Mouse (Mus musculus) urinary bladder, postnatal 4 days (tissue): ENCODE data around the gene Fubp1.
"Not testable (repeated sequence)": the region's sequence is repeated elsewhere in the genome, so short reads cannot be mapped to it uniquely, and the experiment has no call there.

ENCODE experiments used
- DNase-seq, 2 experiments: peaks; one replicate each; pipeline ENCODE4 v3.0.0; 2021 to 2022; ENCODE audit warnings: low spot score in 2 of 2

Gene Fubp1

GRCm38 (mm10) chr3:152193177-152193576, 17.0 kb upstream of the Fubp1 start:
- DNase-seq, result no peak

GRCm38 (mm10) chr3:152193635-152194097, 16.6 kb upstream of the Fubp1 start:
- DNase-seq, result peak; percentile 73 to 76

DNA sequence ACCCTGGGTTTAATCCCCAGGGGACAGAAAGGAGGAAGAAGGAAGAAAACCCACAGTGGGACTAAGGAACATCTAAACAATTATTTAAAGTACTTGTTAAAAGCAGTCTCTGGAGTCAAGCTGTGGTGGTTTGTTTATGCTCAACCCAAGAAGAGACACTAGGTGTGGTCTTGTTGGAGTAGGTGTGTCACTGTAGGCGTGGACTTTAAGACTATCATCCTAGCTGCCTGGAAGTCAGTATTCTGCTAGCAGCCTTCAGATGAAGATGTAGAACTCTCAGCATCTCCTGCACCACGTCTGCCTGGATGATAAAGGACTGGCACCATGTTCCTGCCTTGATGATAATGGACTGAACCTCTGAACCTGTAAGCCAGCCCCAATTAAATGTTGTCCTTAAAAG, 13.0 kb upstream of the Fubp1 start:
- DNase-seq, result not testable (repeated sequence)

DNA sequence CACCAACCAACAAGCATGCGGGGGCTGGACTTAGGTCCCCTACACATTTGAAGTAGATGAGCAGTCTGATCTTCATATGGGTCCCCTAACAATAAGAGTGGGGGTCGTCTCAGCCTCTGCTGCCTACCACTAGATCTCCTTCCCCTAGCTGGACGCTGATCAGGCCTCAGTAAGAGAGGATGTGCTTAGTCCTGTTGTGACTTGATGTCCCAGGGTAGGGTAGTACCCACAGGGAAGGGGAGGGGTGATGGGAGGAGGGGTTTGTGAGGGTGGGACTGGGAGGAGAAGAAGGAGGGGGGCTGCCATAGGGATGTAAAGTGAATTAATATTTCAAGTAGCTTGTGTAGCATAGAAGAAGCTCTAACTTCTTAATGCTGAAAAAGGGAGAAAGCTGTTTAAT, 11.1 kb upstream of the Fubp1 start:
- DNase-seq, result no peak

- no peak for DNase-seq
These were observed 9.0 kb upstream of the Fubp1 start for GRCm38 (mm10) chr3:152201181-152201580.

DNA sequence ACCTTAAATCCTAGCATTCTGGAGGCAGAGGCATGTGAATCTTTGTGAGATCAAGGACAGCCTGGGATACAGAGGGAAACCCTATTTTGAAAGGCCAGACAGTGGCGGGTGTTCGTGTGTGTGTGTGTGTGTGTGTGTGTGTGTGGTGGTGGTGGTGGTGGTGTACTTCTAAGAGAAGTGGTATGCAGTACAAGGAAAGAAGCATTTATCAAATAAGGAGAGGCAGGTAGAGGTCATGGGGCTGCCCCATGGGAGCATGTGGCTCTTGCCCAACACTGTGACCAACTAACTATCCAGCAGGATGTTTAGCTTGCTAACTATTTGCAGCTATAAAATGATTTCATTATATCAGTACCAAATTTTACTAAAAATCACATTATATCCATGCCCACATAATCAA, 8.6 kb upstream of the Fubp1 start:
- no peak for DNase-seq

GRCm38 (mm10) chr3:152202942-152203341, 7.3 kb upstream of the Fubp1 start:
- DNase-seq, result no peak

DNA sequence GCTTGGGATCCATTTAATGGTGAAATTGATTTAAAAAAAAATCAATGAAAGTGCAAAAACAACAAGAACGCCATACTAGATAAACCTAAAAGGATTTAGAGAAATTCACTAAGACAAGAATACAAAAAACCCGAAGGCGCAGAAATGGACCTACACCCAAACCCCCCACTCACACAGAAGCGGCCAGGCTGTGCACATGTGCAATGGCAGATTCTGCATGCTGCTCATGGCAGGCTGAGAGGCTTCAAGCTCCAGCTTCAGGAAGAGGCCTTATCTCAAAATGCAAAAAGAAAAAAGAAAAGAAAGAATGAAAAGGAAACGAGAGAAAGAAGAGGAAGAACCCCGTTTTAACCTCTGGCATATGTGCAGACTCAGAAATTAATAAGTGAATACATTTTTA, 6.8 kb upstream of the Fubp1 start:
- DNase-seq, result no peak

DNA sequence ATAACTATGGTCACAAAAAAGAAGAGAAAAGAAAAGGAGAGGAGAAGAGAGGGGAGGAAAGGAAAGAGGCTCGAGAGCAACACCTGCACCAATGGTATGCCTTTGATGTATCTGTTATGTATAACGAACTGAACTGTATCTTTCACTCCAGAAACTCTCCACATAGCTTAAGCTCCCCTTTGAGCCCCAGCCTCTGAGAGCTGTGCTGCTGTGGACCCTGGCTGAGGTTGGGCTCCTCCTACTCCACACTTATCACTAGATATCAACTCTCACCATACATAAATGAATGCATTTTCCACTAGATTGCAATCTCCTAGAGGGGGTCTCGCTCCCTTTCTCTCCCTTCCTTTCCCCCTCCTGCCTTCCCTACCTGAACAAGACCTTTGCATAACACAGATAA, 6.2 kb upstream of the Fubp1 start:
- DNase-seq, result no peak

DNA sequence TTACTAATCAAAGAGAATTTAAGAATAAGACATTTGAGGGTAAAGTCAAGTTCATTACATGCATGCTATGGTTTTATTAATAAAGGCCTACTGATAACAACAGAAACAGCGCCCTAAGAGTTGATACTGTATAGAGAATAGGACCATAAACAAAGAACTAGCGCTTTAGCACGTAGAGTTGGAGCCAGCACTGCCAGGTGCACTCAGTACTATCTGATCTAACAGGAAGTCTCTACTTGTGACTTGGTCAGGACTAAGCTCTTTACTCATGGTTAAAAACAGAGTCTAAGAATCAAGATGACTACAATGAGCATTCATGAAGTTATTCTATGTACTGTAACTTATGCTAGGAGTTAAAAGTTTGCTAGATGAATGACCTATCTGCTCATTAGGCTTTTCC, 5.6 kb upstream of the Fubp1 start:
- DNase-seq, result no peak

- DNase-seq, result no peak
These were observed 3.1 kb upstream of the Fubp1 start for GRCm38 (mm10) chr3:152207156-152207555.

DNA sequence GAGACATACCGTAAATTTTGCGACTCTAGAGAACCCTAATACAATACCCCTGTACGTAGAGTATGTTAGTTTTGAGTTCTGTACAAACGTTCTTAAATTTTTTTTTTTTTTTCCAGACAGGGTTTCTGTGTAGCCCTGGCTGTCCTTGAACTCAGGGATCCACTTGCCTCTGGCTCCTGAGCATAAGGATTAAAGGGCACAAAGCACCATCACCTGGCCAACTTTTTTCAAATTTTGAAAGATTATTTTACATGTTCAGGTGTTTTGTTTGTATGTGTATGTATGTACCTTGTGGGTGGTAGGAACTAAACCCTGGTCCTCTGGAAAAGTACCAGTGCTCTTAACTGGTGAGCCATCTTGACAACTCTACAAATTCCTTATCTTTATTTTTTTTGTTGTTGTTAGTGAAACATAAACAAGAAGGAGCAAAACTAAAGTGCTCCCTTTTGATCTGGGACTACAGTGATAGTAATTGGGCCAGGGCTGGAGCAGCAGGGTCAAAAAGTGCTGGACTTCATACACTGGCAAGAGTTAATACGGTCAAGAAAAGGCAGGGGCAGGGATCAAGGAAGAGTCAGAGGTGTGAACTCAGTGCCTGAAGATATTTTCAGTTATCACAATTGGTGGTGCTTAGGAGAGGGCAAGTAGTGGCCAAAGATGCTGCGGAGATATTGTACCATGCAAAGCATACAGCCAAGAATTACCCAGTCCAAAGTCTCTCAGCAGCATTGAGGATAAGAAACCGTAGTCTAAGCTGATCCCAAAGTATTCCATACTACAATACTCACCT, 1.9 kb upstream of the Fubp1 start:
- DNase-seq, result no peak

DNA sequence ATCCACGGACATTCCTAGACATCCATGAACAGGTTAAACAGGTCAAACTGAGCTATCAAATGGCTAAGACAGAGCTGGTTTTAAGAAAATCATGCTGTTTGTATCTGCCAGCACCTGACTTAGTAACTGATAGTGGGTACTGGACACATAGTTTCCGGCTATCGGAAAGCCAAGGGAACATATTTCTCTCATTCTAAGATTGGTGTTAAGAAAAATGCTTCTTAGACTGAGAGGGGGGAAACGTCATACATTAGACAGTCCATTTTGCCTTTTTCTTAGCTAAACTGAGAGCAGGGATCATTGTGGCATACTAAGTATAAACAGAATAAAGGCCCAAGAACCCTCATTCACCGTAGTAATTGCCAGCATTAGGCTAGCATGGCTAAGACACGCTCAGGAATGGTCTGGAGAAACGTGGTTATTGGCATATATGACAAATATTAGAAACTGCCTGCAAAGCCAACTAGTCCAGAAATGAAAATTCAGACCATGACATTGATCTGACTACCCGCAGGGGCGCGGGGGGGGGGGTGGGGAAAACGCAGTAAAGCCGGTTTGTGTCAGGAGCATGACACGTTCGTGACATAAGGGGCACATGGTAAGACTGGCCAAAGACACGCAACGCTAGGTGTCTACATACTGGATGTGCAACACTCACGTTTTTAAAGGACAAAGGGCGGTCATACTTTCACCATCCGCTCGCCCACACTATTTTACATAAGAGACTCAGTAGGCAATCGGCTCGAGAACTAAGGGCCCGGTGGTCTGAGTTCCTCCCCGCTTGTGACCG, 850 bp upstream of the Fubp1 start:
- peak in 1 of 2 experiments; percentile 18 for DNase-seq

- peak; percentile 60 to 70 for DNase-seq
These were observed 638 bp downstream of the Fubp1 start for GRCm38 (mm10) chr3:152210728-152211391.

DNA sequence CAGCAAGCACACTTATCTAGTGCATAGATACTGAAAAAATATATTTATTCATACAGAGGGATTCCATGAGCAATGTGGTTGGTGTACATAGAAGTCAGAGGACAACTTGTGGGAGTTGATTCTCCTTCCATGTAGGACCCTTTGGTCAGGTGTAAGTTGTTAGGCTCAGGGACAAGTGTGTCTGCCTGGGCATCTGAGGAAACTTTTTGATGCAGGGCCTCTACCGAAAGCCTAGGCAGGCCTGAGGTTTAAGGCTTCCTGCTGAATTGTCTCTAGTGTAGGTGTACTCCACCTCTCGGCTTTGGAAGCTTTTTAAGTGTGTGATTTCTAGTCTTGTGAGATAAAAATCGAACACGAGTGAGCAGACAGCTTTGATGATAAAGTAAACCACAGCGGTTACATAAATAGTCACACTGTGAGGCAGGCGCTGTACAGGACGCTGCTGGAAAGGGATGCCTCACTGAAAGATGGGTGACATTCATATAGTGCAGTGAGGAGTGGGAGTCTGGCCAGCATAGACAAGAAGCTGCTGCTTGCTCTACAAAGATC, 1.6 kb downstream of the Fubp1 start:
- DNase-seq, result no peak

GRCm38 (mm10) chr3:152213416-152213815, 3.2 kb downstream of the Fubp1 start:
- no peak for DNase-seq

DNA sequence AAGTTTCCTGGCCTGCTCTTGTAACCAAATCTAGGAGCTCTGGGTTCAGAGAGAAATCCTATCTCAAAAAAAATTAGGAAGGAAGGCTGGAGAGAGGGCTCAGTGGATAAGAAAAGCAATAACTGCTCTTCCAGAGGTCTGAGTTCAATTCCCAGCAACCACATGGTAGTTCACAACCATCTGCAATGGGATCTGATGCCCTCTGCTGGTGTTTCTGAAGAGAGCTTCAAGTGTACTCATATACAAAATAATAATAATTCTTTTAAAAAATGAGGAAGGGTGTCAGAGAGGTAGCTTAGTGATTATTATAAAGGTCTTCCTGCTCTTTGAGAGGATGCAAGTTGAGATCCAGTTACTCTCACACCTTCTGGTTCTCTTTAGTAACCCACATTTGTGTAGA, 14.7 kb downstream of the Fubp1 start:
- no peak for DNase-seq

- DNase-seq, result no peak
These were observed 15.7 kb downstream of the Fubp1 start for GRCm38 (mm10) chr3:152225906-152226305.

- DNase-seq, result no peak
These were observed 18.6 kb downstream of the Fubp1 start for GRCm38 (mm10) chr3:152228843-152229242.

DNA sequence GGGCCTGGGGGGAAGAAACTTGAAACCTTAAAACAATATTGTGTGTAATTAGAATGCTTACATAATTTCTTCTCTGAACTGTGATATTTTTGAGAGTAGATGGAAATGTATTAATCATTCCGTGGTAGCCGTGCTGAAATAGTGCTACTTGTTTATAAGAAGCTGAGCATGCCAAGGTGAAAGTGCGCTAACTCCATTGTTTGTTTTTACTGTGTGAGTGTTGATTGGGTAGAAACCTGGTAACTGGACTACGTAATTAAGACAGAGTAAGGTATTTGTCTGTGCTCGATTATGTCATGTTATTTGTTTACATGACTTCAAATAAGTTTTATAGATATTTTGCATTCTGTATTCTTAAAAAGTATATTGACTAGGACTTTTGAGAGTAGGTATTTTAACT, 19.0 kb downstream of the Fubp1 start:
- DNase-seq, result no peak

DNA sequence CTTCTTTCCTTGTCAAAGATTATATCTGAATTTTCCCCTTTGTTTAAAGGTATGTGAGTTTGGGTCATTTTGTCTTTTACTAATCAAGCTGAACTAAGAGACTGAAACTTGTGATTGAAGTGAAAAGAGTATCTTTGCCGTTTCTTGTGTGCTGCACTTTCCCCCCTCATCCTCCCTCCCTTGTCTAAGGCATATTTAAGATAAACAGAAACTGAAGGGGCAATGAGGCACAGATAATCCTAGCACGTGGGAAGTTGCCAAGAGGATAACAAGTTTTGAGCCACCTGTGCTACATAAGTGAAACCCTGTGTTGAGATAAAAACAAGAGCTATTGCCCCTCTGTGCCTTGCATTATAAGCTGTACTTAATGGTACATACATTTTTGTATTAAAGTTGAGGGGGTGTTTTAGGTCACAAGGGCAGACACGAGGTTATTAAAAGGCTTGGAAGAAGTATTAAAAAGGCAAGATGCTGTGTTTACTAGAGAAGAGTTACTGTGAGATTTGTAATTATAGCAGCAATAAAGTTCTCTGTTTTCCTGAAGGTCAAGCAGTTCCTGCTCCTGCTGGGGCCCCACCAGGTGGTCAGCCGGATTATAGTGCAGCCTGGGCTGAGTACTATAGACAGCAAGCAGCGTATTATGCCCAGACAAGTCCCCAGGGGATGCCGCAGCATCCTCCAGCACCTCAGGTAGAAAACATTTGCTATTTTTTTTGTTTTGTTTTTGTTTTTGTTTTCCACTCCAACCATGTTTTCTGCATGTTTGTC, 21.3 kb downstream of the Fubp1 start:
- DNase-seq, result no peak
